Mouse (Mus musculus) brain, adult 2 months (tissue): ENCODE data around the gene Elob.

Experiments used
- DNase-seq: peaks from one replicate; pipeline ENCODE4 v3.0.0; 2011; ENCODE audit warnings: low read depth, low spot score

The Elob gene

DNA sequence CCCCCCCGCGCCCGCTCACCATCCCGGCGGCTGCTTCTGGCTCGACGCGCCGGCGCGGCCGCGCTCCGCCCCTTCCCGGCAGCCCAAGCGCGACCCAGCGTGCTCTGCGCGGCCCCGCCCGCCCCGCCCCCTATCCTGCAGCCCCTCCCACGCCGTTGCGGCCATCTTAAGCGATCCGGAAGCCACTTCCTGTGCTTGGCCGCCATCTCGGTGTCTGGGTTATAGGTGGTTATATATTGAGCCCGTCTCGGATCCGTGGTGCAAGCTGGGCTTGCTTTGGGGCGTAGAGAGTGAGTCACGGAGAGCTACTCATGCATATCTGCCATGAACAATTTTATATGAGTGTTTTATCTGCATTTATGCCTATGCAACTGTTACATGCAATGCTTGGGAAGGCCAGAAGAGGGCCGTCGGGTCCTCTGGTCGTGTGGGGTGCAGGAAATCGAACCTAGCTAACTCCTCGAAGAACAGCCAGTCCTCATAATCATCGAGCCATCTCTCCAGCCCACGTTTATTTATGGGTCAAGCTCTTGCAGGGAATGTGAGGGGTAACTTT lies at the start of gene Elob:
TSS of gene Elob (minus strand) at position 73 of the 556 bp plus-strand sequence.
- DNase-seq: peak; percentile 96

DNA sequence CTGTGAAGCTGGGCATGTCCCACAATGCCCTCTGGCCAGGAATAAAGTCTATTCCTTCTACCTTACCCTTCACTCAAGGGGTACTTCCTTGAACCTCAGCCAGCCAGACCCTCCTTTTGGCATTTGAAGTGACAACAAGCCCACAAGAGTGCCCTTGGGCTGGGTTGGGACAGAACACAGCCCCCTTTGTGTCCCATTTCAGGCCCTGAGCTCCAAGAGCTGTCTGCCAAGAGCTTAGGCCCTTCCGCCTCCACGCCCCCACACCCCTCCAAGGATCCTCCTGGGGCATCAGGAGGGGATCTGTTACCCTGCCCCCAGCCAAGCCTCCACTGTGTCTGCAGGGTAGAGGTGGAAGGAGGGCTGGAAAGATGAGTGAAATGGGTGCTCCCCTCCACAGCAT lies 48.2 kb upstream of the Elob start:
- DNase-seq: peak; percentile 37

DNA sequence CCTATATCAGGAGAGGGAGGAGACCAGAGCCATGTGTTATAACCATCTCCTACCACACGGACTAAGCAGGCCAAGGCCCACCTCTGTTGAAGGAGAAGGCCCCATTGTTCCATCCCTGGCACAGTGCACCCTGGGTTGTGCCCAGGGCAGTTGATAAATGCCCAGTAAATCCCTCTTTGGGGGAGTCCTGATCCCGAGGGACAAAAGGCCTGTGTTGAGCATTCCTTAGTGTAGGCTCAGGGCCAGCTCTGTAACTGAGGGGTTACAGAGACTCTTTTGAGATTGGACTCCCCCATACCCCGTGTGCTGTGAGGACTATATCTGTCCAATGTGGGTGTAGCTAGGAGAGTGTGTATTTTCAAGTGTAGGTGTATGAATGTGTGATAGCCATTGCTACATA lies 47.8 kb upstream of the Elob start:
- DNase-seq: peak; percentile 80

DNA sequence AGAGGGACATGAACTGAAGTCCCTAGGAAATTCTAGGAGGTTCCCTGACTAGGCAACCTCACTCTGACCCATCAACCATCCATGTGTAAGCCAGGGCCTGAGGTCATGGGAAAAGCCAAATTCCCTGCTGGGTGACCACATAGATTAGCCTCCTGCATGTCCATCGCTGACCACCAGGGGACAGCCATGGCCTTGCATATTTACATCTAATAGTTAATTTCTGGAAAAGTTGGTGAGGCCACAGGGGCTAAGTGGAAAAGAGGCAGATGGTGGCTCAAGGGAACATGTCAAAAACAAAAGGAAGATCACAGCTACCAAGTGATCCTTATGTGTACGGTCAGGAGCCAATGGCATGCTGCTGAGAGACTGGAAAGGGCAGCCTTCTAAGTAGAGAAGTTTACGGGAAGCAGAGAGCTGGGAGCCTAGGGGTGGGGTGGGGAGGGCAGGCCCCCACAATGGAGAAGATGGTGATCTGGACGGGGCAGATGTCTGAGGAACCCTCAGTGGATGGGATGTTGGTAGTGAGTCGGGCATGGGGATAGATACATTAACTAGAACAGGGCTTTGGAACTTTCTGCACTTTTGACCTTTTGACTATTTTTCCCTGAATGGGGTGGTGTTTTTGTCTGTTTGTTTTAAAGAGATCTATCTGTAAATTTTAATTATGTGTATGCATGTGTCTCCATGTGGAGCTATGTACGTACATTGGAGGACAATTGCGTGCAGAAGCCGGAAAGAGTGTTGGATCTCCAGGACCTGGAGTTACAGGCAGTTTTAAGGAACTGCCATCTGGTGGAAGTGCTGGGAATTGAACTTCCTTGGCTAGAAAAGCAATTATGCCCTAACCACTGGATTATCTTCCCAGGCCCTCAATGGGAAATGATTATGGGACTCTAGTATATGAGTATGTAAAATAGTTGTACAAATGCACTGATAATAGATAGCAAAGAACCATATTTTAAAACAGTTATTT lies 45.2 kb upstream of the Elob start:
- peak; percentile 69 for DNase-seq

DNA sequence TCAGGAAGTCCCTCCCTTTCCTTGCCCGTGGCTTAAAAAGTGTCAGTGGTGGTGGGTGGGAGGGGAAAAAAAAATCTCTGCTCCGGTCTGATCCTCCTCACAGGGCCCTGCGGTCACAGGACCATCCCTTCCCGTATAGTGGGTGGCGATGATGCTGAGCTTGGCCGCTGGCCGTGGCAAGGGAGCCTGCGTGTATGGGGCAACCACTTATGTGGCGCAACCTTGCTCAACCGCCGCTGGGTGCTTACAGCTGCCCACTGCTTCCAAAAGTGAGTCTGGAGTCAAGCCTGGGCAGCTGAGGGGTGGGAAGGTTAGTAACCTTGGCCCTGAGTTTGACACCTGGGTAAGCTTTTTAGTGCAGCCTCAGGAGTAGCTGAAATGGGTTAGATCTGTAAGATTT lies 39.6 kb upstream of the Elob start:
- no peak for DNase-seq

DNA sequence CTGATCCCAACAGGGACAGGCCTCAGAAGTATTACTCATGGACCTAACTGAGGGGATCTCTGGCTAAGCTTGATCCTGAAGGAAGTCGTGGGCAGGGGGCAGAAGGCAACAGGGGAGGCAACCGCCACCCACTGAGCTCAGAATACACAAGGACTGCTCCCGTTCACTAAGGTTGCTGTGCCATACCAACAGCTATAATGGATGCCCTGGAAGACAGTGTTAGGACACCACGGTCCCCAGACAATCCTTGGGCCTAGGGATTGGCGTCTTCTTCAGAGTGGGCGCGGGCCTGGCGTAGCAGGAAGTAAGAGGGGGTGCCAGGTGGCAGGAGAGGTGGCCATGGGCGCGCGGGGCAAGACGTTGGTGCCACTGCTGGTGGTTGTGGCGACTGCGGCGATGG lies 38.8 kb upstream of the Elob start, which contains the start of gene Prss21:
TSS of gene Prss21 (plus strand) at position 301 of the 400 bp plus-strand sequence.
- DNase-seq: no peak

DNA sequence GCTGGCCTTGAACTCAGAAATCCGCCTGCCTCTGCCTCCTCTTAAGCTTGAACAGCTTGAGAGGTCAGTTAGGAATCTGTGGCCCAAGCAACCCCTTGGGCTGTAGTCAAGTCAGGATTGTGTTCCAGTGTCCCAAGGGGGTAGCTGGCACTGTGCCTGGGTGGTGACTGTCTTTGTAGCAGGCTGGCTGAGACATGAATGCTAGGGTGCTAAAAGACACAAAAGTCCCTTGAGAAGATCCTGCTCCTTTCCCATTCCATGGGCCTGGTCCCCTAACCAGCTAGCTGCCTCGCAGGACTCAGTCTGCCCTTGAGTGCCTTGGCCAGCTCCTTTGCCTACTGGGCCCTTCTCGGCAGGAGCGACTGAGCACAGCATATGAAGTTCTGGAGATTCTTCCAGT lies 34.0 kb upstream of the Elob start:
- no peak for DNase-seq

DNA sequence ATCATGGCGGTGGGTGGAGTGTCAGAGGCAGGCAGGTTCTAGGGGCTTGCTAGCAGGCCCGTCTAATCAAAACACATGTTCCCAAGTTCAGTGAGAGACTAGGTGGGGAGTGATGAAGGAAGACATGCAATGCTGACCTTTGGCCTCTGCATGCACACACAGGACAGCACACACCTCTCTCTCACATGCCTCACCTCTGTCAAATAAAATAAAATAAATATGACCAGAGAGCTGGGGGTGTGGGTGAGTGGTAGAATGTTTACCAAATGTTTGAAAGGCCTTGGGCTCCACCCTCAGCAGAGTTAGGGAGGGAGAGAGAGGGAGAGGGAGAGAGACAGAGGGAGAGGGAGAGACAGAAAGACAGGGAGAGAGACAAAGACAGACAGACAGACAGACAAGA lies 29.0 kb upstream of the Elob start:
- DNase-seq: no peak

DNA sequence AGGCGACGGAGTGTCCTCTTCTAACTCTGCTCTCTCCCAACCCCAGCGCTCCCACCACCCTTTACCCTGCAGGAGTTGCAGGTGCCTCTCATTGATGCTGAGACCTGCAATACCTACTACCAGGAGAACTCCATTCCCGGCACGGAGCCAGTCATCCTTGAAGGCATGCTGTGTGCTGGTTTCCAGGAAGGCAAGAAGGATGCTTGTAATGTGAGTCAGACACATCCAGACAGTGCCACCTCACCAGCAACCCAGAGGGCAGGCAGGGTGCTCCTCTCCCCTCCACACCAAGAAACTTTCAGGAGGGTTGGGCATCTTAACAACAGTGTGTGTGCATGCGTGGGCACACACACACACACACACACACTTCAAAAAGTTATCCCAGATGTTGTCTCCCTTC lies 28.3 kb upstream of the Elob start:
- DNase-seq: no peak

DNA sequence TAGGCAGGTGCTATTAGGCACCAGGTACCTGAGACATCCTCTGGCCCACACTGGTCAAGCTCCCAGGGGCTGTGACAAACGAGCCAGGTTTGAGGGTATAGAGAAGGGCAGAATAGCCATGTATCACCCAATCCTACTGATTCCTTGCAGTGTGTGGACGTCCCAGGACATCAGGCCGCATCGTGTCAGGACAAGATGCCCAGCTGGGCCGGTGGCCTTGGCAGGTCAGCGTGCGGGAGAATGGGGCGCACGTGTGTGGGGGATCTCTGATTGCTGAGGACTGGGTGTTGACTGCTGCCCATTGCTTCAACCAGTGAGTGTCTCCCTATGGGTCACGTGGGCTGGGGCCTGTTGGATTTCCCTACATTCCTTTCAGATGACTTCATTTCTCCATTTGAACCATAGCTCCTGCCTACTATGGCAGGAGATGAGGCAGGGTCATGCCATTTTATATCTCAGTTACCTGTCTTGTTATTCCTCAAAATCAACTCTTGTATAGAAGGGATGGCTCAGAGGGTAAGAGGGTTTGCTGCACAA lies 25.4 kb upstream of the Elob start:
- DNase-seq: no peak

DNA sequence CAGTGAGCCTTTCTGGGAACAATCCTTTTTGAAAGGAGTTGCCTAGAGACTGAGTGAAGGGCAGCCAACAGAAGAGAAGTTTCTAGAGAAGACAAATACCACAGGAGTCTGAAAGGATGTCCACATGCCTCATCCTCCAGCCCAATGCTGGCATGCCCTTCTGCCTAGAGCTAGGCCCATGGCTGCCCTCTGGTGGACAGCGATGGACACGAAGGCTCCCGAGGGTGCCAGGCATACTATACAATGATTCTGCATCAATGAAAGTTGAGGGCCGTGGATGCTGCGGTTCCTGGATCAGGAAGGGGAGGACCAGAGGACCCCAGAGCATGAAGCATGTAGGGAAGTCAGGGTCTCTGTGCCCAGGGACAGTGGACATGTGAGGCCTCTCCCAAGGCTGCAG lies 24.4 kb upstream of the Elob start:
- peak; percentile 17 for DNase-seq

DNA sequence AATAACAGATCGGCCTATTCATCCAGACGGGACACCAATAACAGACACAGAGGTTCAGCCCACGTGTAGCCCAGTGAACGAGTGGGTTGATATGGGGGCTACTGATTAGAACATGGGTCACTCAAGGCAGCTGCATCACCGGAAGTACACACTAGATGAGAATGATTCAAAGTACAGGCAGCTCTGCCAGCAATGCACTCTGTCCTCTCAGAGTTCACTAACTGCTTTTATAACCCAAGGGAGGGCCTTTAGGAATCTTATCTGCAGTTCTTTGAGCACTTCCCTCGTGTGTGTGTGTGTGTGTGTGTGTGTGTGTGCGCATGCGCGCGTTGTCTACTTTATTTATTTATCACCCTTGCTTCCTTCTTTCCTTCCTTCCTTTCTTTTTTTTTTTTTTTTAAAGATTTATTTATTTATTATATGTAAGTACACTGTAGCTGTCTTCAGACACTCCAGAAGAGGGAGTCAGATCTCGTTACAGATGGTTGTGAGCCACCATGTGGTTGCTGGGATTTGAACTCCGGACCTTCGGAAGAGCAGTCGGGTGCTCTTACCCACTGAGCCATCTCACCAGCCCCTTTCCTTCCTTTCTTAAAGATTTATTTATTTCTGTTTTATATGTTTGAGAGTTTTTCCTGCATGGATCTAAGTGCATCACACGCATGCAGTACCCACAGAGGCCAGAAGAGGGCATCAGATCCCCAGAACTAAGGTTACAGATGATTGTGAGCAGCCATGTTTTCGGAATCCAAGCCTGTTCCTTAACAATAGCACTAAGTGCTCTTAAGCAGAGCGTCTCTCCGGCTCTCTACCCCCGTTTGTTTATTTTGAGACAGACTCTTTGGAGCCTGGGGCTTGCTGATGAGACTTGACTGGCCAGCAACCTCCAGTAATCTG lies 22.2 kb upstream of the Elob start:
- peak; percentile 76 for DNase-seq

DNA sequence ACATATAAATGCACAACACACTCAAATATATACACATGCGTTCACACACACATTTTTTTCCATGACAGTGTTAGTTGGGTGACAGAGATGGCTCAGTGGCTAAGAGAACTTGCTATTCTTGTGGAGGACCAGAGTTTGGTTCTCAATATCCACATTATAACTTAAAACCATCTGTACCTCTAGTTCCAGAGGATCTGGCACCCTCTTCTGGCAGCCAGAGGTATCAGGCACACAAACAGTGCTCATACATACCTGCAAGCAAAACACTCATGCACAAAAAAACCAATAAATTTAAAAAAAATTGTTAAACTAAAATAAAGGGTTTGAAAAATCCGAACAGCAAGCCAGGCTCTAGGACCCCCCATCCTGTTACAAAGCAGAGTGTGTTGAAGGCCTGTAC lies 21.1 kb upstream of the Elob start:
- DNase-seq: no peak

DNA sequence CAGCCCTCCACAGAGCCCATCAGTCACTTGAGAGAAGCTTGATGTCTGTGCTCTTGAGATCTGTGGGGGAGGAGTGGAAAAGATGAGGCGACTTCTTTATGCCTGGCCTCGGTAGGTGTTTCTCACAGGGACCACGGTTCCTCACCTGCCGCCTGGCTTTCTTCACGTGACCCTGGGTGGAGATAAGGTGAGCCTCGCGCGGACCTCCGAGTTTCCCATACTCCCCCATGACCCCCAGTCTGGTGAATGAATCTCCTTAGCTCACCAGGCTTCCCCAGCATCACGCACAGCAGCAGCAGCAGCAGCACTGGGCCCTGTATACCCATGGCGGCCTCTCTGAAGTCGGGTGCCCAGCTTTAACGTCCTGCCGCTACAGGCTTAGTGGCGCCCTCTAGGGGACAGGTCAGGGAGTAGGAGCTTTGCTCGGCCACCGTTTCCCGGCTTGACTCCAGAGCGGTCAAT lies 14.9 kb upstream of the Elob start, which contains the start of the genes Prss32 and Prss41:
TSS of gene Prss32 (plus strand) at position 44 of the 462 bp plus-strand sequence.
TSS of gene Prss41 (minus strand) at position 361 of the 462 bp plus-strand sequence.
- peak; percentile 45 for DNase-seq

DNA sequence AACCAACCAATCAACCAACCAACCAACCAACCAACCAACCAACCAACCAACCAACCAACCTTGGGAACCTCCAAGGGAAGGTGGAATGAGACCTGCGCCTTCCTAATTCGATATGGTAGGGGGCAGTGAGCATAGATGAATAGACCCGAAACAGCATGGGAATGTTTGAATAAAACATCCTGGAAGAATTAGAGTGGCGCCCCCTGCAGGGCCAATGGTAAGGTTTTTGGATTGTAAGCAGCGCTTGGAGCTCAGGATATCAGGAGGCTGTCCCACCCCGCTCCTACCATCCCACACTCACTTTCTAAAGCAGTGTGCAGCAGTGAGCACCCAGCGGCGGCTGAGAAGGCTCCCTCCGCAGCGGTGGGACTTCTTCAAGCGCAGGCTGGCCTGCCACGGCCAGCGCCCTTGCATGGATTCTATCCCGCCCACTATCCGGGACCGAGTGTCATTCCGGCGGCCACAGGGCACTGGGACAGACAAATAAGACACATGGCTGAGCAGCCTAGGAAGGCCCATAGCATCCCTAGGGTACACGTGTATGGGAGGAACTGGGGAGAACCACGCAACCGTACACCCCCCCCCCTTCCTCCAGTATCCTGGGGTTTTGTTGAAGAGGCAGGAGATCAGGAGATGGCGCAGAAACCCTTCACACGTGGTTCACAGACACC lies 14.3 kb upstream of the Elob start:
- DNase-seq: no peak

DNA sequence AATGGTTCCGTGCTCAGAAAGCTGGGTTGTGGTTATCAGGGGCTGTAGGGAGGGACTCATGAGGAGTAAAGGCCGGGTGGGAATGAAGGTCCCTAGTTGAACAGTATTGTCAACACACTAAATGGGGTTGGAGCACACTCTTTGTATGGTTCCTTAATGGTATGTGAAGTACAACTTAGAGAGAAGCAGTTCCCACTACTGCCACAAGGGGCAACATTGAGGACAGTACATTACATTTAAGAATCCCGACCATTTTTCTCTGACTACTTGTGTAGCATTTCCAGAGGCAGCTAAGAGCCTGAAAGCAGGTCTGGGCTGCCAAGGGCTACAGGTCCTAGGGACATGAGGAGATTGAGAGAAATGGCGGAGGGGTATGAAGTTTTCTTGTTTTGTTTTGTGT lies 12.2 kb upstream of the Elob start:
- DNase-seq: peak; percentile 79

DNA sequence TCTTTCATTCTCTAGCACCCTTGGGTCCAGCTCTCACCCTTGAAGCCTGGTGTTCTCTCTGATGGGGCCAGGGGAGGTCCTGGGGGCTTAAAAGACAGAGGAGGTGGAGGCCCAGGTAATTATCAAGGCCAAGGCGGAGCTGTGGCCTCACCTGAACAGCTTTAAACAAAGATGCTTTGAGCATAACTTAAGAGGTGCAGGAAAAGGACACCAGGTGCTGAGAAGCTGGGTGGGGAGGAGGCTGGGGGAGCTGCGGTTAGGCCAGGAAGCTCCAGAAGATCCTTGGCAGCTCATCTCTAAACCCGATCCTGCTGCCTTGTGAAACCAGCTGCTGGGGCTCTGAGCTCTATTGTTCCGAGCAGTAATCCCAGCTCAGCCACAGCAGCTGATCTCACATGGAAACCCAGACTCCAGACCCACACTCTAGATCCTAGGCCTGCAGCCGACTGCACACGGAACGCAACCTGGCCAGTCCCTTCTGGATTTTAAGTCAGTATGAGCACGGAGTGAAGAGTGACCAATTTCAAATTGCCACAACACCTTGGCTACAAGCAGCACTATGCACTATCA lies 7.2 kb upstream of the Elob start, which contains the start of gene Prss33:
TSS of gene Prss33 (minus strand) at position 51 of the 570 bp plus-strand sequence.
- DNase-seq: no peak

DNA sequence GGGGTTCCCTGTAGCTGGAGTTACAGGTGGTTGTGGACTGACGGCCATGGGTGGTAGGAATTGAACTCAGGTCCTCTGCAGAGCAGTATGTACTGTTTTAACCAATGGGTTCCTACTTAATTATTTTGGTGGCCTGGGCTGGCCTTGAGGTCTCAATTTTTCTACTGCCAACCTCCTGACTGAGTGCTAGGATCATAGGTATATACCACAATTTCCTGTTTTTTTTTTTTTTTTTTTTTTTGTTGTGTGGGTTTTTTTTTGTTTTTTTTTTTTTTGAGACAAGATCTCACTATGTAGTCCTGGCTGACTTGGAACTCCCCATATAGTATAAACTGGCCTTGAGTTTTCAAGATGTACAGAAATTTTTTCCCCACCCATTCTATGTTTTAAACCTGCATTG lies 2.3 kb upstream of the Elob start:
- no peak for DNase-seq

DNA sequence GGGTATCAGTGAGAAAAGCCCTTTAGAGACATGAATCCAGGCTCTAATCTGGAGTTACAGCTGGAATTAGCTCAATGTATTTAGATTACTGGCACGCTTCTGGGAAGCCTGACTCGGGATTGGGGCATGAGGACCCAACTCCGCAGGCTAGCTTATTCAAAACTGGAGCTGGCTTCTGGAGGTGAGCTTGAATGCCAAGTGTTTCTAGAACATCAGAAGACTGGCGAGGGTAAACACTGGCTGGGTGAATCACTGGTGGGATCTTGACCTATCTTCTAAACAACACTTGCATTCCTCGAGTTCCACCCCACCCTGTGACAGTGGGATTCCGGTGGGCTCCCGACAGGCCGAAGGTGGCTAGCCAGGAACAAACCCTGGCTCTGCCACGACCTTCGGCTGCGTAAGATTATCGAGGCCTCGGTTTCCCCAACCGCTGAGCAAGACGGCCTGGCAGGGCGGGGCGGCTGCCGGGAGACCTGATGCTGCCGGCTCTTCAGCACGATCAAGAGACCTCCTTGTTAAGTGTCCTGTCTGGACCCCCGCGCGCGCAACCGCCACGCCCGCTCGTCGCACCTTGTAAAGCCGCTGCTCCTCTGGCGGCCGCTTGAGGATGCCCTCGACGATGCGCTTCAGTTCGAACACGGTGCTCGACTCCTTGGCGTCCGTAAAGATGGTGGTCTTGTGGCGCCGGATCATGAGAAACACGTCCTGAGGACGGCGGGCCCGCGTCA lies 500 bp downstream of the Elob start:
- peak; percentile 45 for DNase-seq

DNA sequence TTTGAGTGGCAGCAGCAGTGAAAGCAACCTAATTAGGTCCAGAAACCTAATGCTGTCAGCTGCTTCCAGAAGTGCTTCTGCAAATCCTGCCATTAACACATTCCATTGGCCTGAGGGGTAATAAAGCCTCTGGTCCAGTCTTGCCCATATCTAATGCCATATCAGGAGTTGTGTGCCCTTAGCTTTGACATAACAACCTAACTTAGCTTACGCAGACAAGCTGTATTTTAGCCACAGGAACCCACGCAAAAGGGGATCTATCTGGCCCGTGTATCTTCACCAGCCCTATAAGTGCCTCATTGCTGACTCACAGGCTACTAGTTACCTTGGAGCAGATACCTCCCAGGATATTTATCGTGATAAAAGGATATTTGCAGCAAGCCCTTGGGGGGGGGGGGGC lies 3.3 kb downstream of the Elob start:
- no peak for DNase-seq
